Mouse (Mus musculus) c-Kit-positive CD71-negative TER-119-negative erythroid progenitor cells, embryonic 14.5 days (primary cell): ENCODE data around the gene Ugt1a7c.

Source experiments
- DNase-seq: peaks from one replicate; pipeline ENCODE4 v3.0.0-alpha.2; 2013; ENCODE audit warnings: low read depth

Gene Ugt1a7c

GRCm38 (mm10) chr1:88240072-88240471, 145.2 kb downstream of the Ugt1a7c start:
- DNase-seq = no peak

- DNase-seq = no peak
Observed at GRCm38 (mm10) chr1:88240579-88240978, 145.7 kb downstream of the Ugt1a7c start.

- no peak for DNase-seq
Observed at GRCm38 (mm10) chr1:88243861-88244260, 149.0 kb downstream of the Ugt1a7c start.

GRCm38 (mm10) chr1:88245881-88246280, 151.0 kb downstream of the Ugt1a7c start:
- no peak for DNase-seq

GRCm38 (mm10) chr1:88246386-88246785, 151.5 kb downstream of the Ugt1a7c start:
- no peak for DNase-seq

GRCm38 (mm10) chr1:88247660-88248059, 152.8 kb downstream of the Ugt1a7c start:
- no peak for DNase-seq

GRCm38 (mm10) chr1:88248658-88249057, 153.8 kb downstream of the Ugt1a7c start:
- no peak for DNase-seq

GRCm38 (mm10) chr1:88249596-88249995, 154.7 kb downstream of the Ugt1a7c start:
- no peak for DNase-seq

- DNase-seq = no peak
Observed at GRCm38 (mm10) chr1:88250023-88250422, 155.2 kb downstream of the Ugt1a7c start.

- DNase-seq = no peak
Observed at GRCm38 (mm10) chr1:88253106-88253505, 158.2 kb downstream of the Ugt1a7c start.

GRCm38 (mm10) chr1:88253540-88253939, 158.7 kb downstream of the Ugt1a7c start:
- DNase-seq = no peak

GRCm38 (mm10) chr1:88254793-88255465, 160.1 kb downstream of the Ugt1a7c start:
- no peak for DNase-seq

GRCm38 (mm10) chr1:88255466-88255857, 160.6 kb downstream of the Ugt1a7c start:
- no peak for DNase-seq

- DNase-seq = no peak
Observed at GRCm38 (mm10) chr1:88255989-88256754, 161.3 kb downstream of the Ugt1a7c start.

GRCm38 (mm10) chr1:88256886-88257663, 162.2 kb downstream of the Ugt1a7c start:
- DNase-seq = no peak

GRCm38 (mm10) chr1:88257681-88258080, 162.8 kb downstream of the Ugt1a7c start:
- no peak for DNase-seq

- DNase-seq = no peak
Observed at GRCm38 (mm10) chr1:88258361-88258760, 163.5 kb downstream of the Ugt1a7c start.

- no peak for DNase-seq
Observed at GRCm38 (mm10) chr1:88258881-88259642, 164.2 kb downstream of the Ugt1a7c start.

GRCm38 (mm10) chr1:88259643-88260024, 164.8 kb downstream of the Ugt1a7c start:
- DNase-seq = no peak

- no peak for DNase-seq
Observed at GRCm38 (mm10) chr1:88260114-88260513, 165.3 kb downstream of the Ugt1a7c start.

GRCm38 (mm10) chr1:88260604-88261377, 165.9 kb downstream of the Ugt1a7c start:
- no peak for DNase-seq
